Mouse (Mus musculus) G1E (cell line): Measurements from ENCODE around the gene Ypel3. TPM values are rescaled to one million over a fixed set of nuclear protein-coding genes. Genes with fewer than 3 reads are reported as not detected.

ENCODE experiments used
- ATAC-seq: 2 replicates; pipeline ENCODE4 v1.8.0; 2016; ENCODE audit warnings: mild to moderate bottlenecking; ENCODE audit not compliant: insufficient number of reproducible peaks, poor library complexity, low FRiP score, severe bottlenecking; ENCODE audit errors: extremely low read depth
- DNase-seq: peaks from one replicate; pipeline ENCODE4 v3.0.0; 2012; ENCODE audit warnings: low spot score
- H3K27me3 ChIP-seq: 2 replicates; pipeline ENCODE4 v1.6.1; 2012; ENCODE audit warnings: mild to moderate bottlenecking, low read length, inconsistent platforms; ENCODE audit not compliant: insufficient read depth
- H3K36me3 ChIP-seq: replicated peaks from 2 replicates; pipeline ENCODE3; 2012; ENCODE audit warnings: mild to moderate bottlenecking, inconsistent platforms
- H3K4me1 ChIP-seq: 2 replicates; pipeline ENCODE4 v1.6.1; 2012; ENCODE audit warnings: low read depth, low read length, inconsistent platforms, mixed read lengths; ENCODE audit not compliant: insufficient read depth
- H3K4me3 ChIP-seq: 2 replicates; pipeline ENCODE4 v1.5.1; 2012; ENCODE audit warnings: low read depth, mild to moderate bottlenecking, inconsistent platforms, low read length, moderate library complexity, mixed read lengths
- H3K9me3 ChIP-seq: replicated peaks from 2 replicates; pipeline ENCODE4 v1.6.1; 2012; ENCODE audit warnings: inconsistent platforms
- CTCF ChIP-seq: IDR thresholded peaks from 2 replicates; pipeline ENCODE4 v1.5.1; 2012; ENCODE audit warnings: low read depth, low read length, inconsistent platforms, mixed read lengths
- GATA1 ChIP-seq: IDR thresholded peaks from 2 replicates; pipeline ENCODE4 v1.6.1; 2012; ENCODE audit warnings: borderline replicate concordance, low read length, inconsistent platforms, mixed read lengths
- GATA2 ChIP-seq: IDR thresholded peaks from 2 replicates; pipeline ENCODE4 v1.6.1; 2012; ENCODE audit warnings: low read depth, low read length, inconsistent platforms, borderline replicate concordance
- POLR2AphosphoS5 ChIP-seq: IDR thresholded peaks from 2 replicates; pipeline ENCODE4 v1.6.1; 2012; ENCODE audit warnings: low read depth, low read length, inconsistent platforms; ENCODE audit not compliant: insufficient replicate concordance
- TAL1 ChIP-seq: conservative IDR thresholded peaks from 2 replicates; pipeline ENCODE4 v1.6.1; 2012; ENCODE audit warnings: low read depth, low read length, inconsistent platforms, mixed read lengths
- polyA plus RNA-seq: library from polyadenylated mRNA; stranded (reverse); fragments of >175 nt; gene quantifications from 2 replicates; pipeline ENCODE4 v1.2.3, GENCODE M21; 2012
- total RNA-seq, 2 experiments: library from RNA; stranded (forward) in 1 of 2; stranded (reverse) in 1 of 2; fragments of 200-1000 nt in 1 of 2; fragments of >200 nt in 1 of 2; fragmentation: Nextera tagmentation in 1 of 2; gene quantifications; 2 replicates each; pipeline ENCODE4 v1.2.3; 2014 to 2017

The Ypel3 gene
- total and polyA plus RNA-seq, 3 experiments: 23.1 to 86.7 (median 78.3) TPM

DNA sequence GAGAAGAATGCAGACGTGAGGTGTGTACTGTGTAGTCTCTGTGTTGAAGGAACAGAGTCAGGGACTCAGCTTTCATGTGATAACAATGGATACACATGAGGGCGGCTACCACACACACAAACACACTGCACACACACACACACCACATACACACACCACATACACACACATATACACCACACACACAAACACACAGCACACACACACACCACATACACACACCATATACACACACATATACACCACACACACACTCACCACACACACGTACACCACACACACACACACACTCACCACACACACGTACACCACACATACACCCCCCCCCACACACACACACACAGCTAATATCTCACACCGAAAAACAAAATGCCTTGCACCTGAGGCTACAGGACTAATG, 35.3 kb upstream of the Ypel3 start:
- no peak for TF ChIP-seq GATA2
- TF ChIP-seq TAL1: no peak
- no peak for TF ChIP-seq CTCF
- TF ChIP-seq GATA1: no peak
- no peak for TF ChIP-seq POLR2AphosphoS5
- DNase-seq: no peak
- no peaks in the 10 kb centered on the region for H3K4me1 ChIP-seq
- peaks cover 32% of the 10 kb centered on the region for H3K27me3 ChIP-seq
- no peak overlapping the region for H3K4me3 ChIP-seq
- no peaks in the 10 kb centered on the region for H3K36me3 ChIP-seq
- no peaks in the 10 kb centered on the region for H3K9me3 ChIP-seq
- ATAC-seq: no peak

DNA sequence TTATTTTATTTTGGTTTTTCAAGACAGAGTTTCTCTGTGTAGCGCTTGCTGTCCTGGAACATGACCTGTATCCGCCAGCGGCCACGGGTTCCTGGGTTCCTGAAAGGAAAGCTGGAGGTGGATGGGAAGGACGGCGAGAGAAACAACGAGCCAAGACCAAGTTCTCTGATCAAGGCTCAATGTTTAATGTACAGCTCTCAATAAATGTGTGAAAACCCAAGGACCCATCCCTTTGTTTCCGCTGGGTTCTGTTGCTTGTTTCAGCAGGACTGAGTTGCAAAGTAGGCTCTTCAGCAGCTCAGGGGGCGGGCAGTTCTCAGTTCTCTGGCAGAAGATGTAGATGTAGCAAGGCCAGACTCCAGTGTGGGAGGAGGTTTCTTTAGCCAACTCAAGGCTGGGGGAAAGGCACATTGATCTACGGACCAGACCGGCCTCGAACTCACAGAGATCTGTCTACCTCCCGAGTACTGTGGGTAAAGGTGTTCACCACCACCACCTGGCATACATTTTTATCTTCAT, 34.7 kb upstream of the Ypel3 start:
- Histone ChIP-seq H3K4me1 (no peaks in the 10 kb centered on the region), H3K4me3 (no peak overlapping the region), H3K9me3 (no peaks in the 10 kb centered on the region), H3K36me3 (no peaks in the 10 kb centered on the region), H3K27me3 (peaks cover 38% of the 10 kb centered on the region)
- DNase-seq (no peak), ATAC-seq (no peak)
- no peak for TF ChIP-seq CTCF
- TF ChIP-seq GATA2: no peak
- TF ChIP-seq POLR2AphosphoS5: no peak
- TF ChIP-seq TAL1: no peak
- TF ChIP-seq GATA1: no peak

- Histone ChIP-seq H3K4me3 (no peak overlapping the region), H3K27me3 (peaks cover 32% of the 10 kb centered on the region), H3K9me3 (no peaks in the 10 kb centered on the region; the same call in 1 of the 2 replicates), H3K4me1 (no peaks in the 10 kb centered on the region), H3K36me3 (no peaks in the 10 kb centered on the region)
- ATAC-seq (no peak), DNase-seq (no peak)
- TF ChIP-seq TAL1 (no peak), GATA1 (no peak), GATA2 (no peak), POLR2AphosphoS5 (no peak), CTCF (no peak)
These were observed 30.7 kb upstream of the Ypel3 start for GRCm38 (mm10) chr7:126746066-126746465.

DNA sequence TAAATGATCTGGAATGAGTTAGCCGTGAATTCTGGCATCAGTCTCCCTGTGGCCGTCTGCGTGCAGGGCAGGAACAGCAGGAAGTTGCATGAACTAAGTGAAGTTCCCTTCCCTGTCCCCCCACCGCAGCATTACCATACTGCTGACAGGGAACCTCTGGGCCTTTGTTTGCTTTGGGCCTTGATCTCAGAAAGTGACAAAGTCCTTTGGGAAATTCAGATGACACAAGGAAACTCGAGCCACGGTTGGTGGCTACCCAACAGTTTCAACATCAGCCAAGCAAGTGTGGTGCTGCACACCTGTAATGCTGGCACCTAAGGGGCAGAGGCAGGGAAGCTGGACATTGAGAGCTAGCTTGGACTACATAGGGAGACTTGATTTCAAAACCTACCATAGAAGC, 30.0 kb upstream of the Ypel3 start:
- no peaks in the 10 kb centered on the region; the same call in 1 of the 2 replicates for H3K9me3 ChIP-seq
- H3K36me3 ChIP-seq: no peaks in the 10 kb centered on the region
- ATAC-seq (no peak), DNase-seq (no peak)
- peaks cover 31% of the 10 kb centered on the region for H3K27me3 ChIP-seq
- TF ChIP-seq POLR2AphosphoS5: no peak
- no peak for TF ChIP-seq CTCF
- no peak for TF ChIP-seq GATA2
- TF ChIP-seq TAL1: no peak
- TF ChIP-seq GATA1: no peak
- H3K4me3 ChIP-seq: no peak overlapping the region
- no peaks in the 10 kb centered on the region for H3K4me1 ChIP-seq

- DNase-seq: no peak
- peaks cover 39% of the 10 kb centered on the region for H3K27me3 ChIP-seq
- no peak overlapping the region for H3K4me3 ChIP-seq
- TF ChIP-seq CTCF (no peak), GATA2 (no peak), TAL1 (no peak), GATA1 (no peak), POLR2AphosphoS5 (no peak)
- H3K36me3 ChIP-seq: no peaks in the 10 kb centered on the region
- H3K9me3 ChIP-seq: no peaks in the 10 kb centered on the region; the same call in 1 of the 2 replicates
- H3K4me1 ChIP-seq: no peaks in the 10 kb centered on the region
- ATAC-seq: no peak
These were observed 27.9 kb upstream of the Ypel3 start for GRCm38 (mm10) chr7:126748824-126749223.

GRCm38 (mm10) chr7:126749582-126750343, 27.0 kb upstream of the Ypel3 start:
- DNase-seq (no peak), ATAC-seq (no peak)
- Histone ChIP-seq H3K27me3 (peaks cover 38% of the 10 kb centered on the region), H3K4me1 (peaks cover 5% of the 10 kb centered on the region), H3K9me3 (no peaks in the 10 kb centered on the region; the same call in 1 of the 2 replicates), H3K36me3 (no peaks in the 10 kb centered on the region), H3K4me3 (no peak overlapping the region)
- no peak for TF ChIP-seq TAL1
- TF ChIP-seq POLR2AphosphoS5: no peak
- TF ChIP-seq CTCF: peak; percentile 8; the same call in 1 of the 2 replicates
- TF ChIP-seq GATA1: no peak
- TF ChIP-seq GATA2: no peak
